Mouse (Mus musculus) liver, adult 2 months (tissue): ENCODE results near the gene Fgfr2. TPM values are rescaled to one million over a fixed set of nuclear protein-coding genes. Genes with fewer than 3 reads are reported as not detected.

Experiments
- DNase-seq: peaks from one replicate; pipeline ENCODE4 v3.0.0-alpha.2; 2011; ENCODE audit warnings: low read depth, low spot score; ENCODE audit errors: extremely low read depth
- H3K27ac ChIP-seq: fragments of 200-500 bp; replicated peaks from 2 replicates; pipeline ENCODE4 v1.5.1; 2012; ENCODE audit warnings: low read depth, mild to moderate bottlenecking, control low read depth, inconsistent platforms, low read length; ENCODE audit not compliant: insufficient read depth
- H3K27me3 ChIP-seq: fragments of 200-500 bp; 2 replicates; pipeline ENCODE4 v1.6.1; 2012; ENCODE audit warnings: mild to moderate bottlenecking, moderate library complexity, low read length, inconsistent platforms; ENCODE audit not compliant: control insufficient read depth, insufficient read depth
- H3K36me3 ChIP-seq: fragments of 200-500 bp; 2 replicates; pipeline ENCODE4 v1.6.1; 2012; ENCODE audit warnings: low read length, inconsistent platforms; ENCODE audit not compliant: control insufficient read depth, insufficient read depth
- H3K4me1 ChIP-seq: fragments of 200-500 bp; 2 replicates; pipeline ENCODE4 v1.6.1; 2011; ENCODE audit warnings: low read length; ENCODE audit not compliant: control insufficient read depth, insufficient read depth
- H3K4me3 ChIP-seq: fragments of 200-500 bp; 2 replicates; pipeline ENCODE4 v1.5.1; 2011; ENCODE audit warnings: low read depth, mild to moderate bottlenecking, control low read depth, low read length, moderate library complexity; ENCODE audit not compliant: insufficient read depth
- H3K79me2 ChIP-seq: fragments of 200-500 bp; 2 replicates; pipeline ENCODE4 v1.6.1; 2012; ENCODE audit warnings: inconsistent platforms, mild to moderate bottlenecking, low read length, moderate library complexity; ENCODE audit not compliant: control insufficient read depth, insufficient read depth
- H3K9ac ChIP-seq: fragments of 200-500 bp; 2 replicates; pipeline ENCODE4 v1.6.1; 2012; ENCODE audit warnings: low read depth, mild to moderate bottlenecking, control low read depth, inconsistent platforms, low read length
- CTCF ChIP-seq: fragments of 200-500 bp; IDR thresholded peaks from 2 replicates; pipeline ENCODE4 v1.5.1; 2011; ENCODE audit warnings: low read depth, low read length, control low read depth
- POLR2A ChIP-seq: fragments of 200-500 bp; IDR thresholded peaks from 2 replicates; pipeline ENCODE4 v1.6.1; 2011; ENCODE audit warnings: low read length, control low read depth; ENCODE audit not compliant: insufficient read depth; ENCODE audit errors: extremely low read depth
- WGBS: fragments of 180-500 bp; shearing (Covaris S2); methylation state at CpG from one replicate; pipeline ENCODE4 v1.1.7; 2018; 5-methylcytosine and 5-hydroxymethylcytosine counted together
- polyA plus RNA-seq: library from polyadenylated mRNA; depleted of rRNA; stranded (reverse); fragments of >200 nt; gene quantifications from 2 replicates; pipeline ENCODE4 v1.2.3, GENCODE M21; 2012
- total RNA-seq: library from RNA; depleted of rRNA; stranded (reverse); fragments of >200 nt; gene quantifications from 2 replicates; pipeline ENCODE4 v1.2.3, GENCODE M21; 2014

Fgfr2 gene
- total and polyA plus RNA-seq, 2 experiments, result 16.7 to 35.2 TPM

GRCm38 (mm10) chr7:130726185-130726584 is 2397.0 kb downstream of the Fgfr2 start:
- H3K4me3 ChIP-seq, result no peak overlapping the region
- TF ChIP-seq POLR2A (no peak), CTCF (no peak)
- DNase-seq, result no peak
- no peak overlapping the region for H3K9ac ChIP-seq
- 80% methylated on average over 3 of the region's 3 CpGs for WGBS
- no peaks in the 10 kb centered on the region for H3K79me2 ChIP-seq
- H3K36me3 ChIP-seq, result peaks cover 4% of the 10 kb centered on the region; the same call in 1 of the 2 replicates
- H3K27me3 ChIP-seq, result no peaks in the 10 kb centered on the region
- H3K27ac ChIP-seq, result no peak overlapping the region
- no peaks in the 10 kb centered on the region for H3K4me1 ChIP-seq

GRCm38 (mm10) chr7:130720646-130721335 is 2402.4 kb downstream of the Fgfr2 start:
- peaks cover 4% of the 10 kb centered on the region; the same call in 1 of the 2 replicates for H3K36me3 ChIP-seq
- WGBS, result 91% methylated on average over 9 of the region's 9 CpGs
- no peak overlapping the region for H3K27ac ChIP-seq
- no peaks in the 10 kb centered on the region for H3K27me3 ChIP-seq
- no peak overlapping the region for H3K4me3 ChIP-seq
- DNase-seq, result no peak
- TF ChIP-seq CTCF, result no peak
- TF ChIP-seq POLR2A, result no peak
- H3K9ac ChIP-seq, result no peak overlapping the region
- H3K79me2 ChIP-seq, result 0 out of 2 replicates have a peak, but pooled peaks cover 2% of the 10 kb centered on the region
- peaks cover 3% of the 10 kb centered on the region for H3K4me1 ChIP-seq

GRCm38 (mm10) chr7:130719931-130720598 is 2403.1 kb downstream of the Fgfr2 start:
- H3K4me1 ChIP-seq, result peaks cover 3% of the 10 kb centered on the region
- no peak for TF ChIP-seq POLR2A
- TF ChIP-seq CTCF, result no peak
- H3K4me3 ChIP-seq, result no peak overlapping the region
- no peak for DNase-seq
- 0 out of 2 replicates have a peak, but pooled peaks cover 2% of the 10 kb centered on the region for H3K79me2 ChIP-seq
- WGBS, result 70% methylated on average over 16 of the region's 16 CpGs
- H3K36me3 ChIP-seq, result peaks cover 4% of the 10 kb centered on the region; the same call in 1 of the 2 replicates
- H3K27ac ChIP-seq, result no peak overlapping the region
- H3K27me3 ChIP-seq, result no peaks in the 10 kb centered on the region
- no peak overlapping the region for H3K9ac ChIP-seq

GRCm38 (mm10) chr7:130716989-130717388 is 2406.2 kb downstream of the Fgfr2 start:
- H3K36me3 ChIP-seq, result peaks cover 4% of the 10 kb centered on the region; the same call in 1 of the 2 replicates
- no peaks in the 10 kb centered on the region for H3K27me3 ChIP-seq
- H3K4me1 ChIP-seq, result peaks cover 3% of the 10 kb centered on the region
- H3K79me2 ChIP-seq, result peaks cover 2% of the 10 kb centered on the region; the same call in 1 of the 2 replicates
- TF ChIP-seq POLR2A, result no peak
- no peak for TF ChIP-seq CTCF
- H3K9ac ChIP-seq, result no peak overlapping the region
- WGBS, result 46% methylated on average over 6 of the region's 6 CpGs
- H3K27ac ChIP-seq, result no peak overlapping the region
- H3K4me3 ChIP-seq, result no peak overlapping the region
- peak; percentile 48 for DNase-seq

- no peaks in the 10 kb centered on the region for H3K27me3 ChIP-seq
- no peak for DNase-seq
- peaks cover 4% of the 10 kb centered on the region; the same call in 1 of the 2 replicates for H3K36me3 ChIP-seq
- H3K4me3 ChIP-seq, result no peak overlapping the region
- 87% methylated on average over 4 of the region's 4 CpGs for WGBS
- H3K27ac ChIP-seq, result no peak overlapping the region
- H3K79me2 ChIP-seq, result peaks cover 2% of the 10 kb centered on the region; the same call in 1 of the 2 replicates
- TF ChIP-seq POLR2A (no peak), CTCF (no peak)
- peaks cover 3% of the 10 kb centered on the region for H3K4me1 ChIP-seq
- H3K9ac ChIP-seq, result no peak overlapping the region
These were observed 2406.8 kb downstream of the Fgfr2 start for GRCm38 (mm10) chr7:130716341-130716740.

- Histone ChIP-seq H3K4me1 (peaks cover 3% of the 10 kb centered on the region), H3K9ac (no peak overlapping the region), H3K36me3 (peaks cover 4% of the 10 kb centered on the region; the same call in 1 of the 2 replicates), H3K79me2 (peaks cover 6% of the 10 kb centered on the region; the same call in 1 of the 2 replicates), H3K27ac (no peak overlapping the region), H3K4me3 (no peak overlapping the region), H3K27me3 (no peaks in the 10 kb centered on the region)
- 56% methylated on average over 3 of the region's 3 CpGs for WGBS
- TF ChIP-seq POLR2A (no peak), CTCF (no peak)
- DNase-seq, result peak; percentile 16
These were observed 2407.7 kb downstream of the Fgfr2 start for GRCm38 (mm10) chr7:130715467-130715866.
